Comparison of ENCODE assay signal across 28 mouse cellular contexts in the genomic region with DNA sequence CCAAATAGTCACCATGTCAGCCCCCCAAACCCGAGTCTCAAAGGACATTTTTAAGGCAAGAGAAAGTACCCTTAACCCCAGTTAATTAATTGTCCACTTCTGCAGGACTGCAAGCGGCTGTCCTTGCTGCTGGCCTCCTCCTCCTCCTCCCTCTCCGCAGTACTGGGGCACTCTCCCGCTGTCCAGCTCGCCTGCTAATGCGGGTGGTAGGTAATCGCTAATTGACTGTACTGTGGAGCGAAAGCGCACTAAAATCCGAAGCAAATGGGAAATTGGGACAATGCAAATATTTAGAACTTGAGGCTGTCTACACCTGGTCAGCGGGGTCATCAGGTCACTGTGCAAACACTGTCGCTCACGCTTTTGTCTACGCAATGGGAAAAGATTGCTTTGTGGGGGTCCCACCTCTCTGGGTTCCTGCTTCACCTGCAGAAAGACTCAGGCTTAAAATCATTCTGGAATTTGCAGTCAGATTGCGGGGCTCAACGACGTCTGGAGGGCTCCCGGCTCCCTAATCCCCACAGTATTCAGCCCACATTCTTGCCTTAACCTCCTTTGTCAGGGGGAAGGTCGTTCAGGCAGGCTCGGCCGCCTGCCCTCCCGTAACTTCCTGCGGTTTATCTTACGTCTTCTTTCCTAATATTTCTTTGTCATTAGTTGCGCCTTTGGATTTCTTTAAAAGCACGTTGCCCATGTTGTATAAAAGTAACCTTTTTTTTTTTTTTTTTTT. TPM values are rescaled to one million over a fixed set of nuclear protein-coding genes. Genes with fewer than 3 reads are reported as not detected.
DNase-seq lines count a peak whose midpoint lies in the region; ATAC-seq and TF ChIP-seq lines count a peak whose summit lies in the region.
"Had no signal": no experiment of that assay in that cellular context is flagged by ENCODE, and none has a peak within 500 bp of the region (broad histone marks: within the 10 kb centered on the region; RNA-seq: fewer than 3 reads in every experiment).

No protein-coding gene starts in this region.

- H3K4me2 ChIP-seq in hindbrain, embryonic 12.5 days (replicated peaks) = no peak overlapping the region
- no peak overlapping the region for H3K4me2 ChIP-seq in hindbrain, postnatal 0 days (ENCODE audit: low read depth, low read length)
- H3K4me2 ChIP-seq in midbrain, embryonic 11.5 days = no peak overlapping the region
- no peak overlapping the region for H3K4me2 ChIP-seq in midbrain, embryonic 16.5 days (ENCODE audit: low read length)
- 0 out of 2 replicates have a peak overlapping the region, but pooled peaks have one; percentile 12 for H3K4me2 ChIP-seq in neural tube, embryonic 12.5 days (replicated peaks)
- no peak overlapping the region for H3K4me2 ChIP-seq in kidney, embryonic 14.5 days (replicated peaks; ENCODE audit: low read depth, low read length)
- H3K4me2 ChIP-seq: midbrain, embryonic 13.5 days had no signal

- DNase-seq in embryo, embryonic 10.5 days (ENCODE audit: low spot score) = peak; percentile 40
- no peak for DNase-seq in embryo, embryonic 11 days
- no peak for DNase-seq in hindbrain, postnatal 0 days (ENCODE audit: low spot score)
- no peak for DNase-seq in midbrain, embryonic 11.5 days (ENCODE audit: low spot score, missing footprints)
- DNase-seq: adrenal gland, adult 2 months; cerebellum, postnatal 25 days; gastrocnemius, postnatal 36 days; thymus, adult 18-20 months; thymus, postnatal 36 days had no signal

- WGBS in hindbrain, embryonic 12.5 days = under 1% methylated on average over 26 of the region's 26 CpGs
- 1% methylated on average over 26 of the region's 26 CpGs for WGBS in hindbrain, postnatal 0 days
- WGBS in midbrain, embryonic 11.5 days = 0% methylated on average over 26 of the region's 26 CpGs
- 1% methylated on average over 26 of the region's 26 CpGs for WGBS in midbrain, embryonic 16.5 days
- 1% methylated on average over 26 of the region's 26 CpGs for WGBS in neural tube, embryonic 12.5 days
- 1% methylated on average over 26 of the region's 26 CpGs for WGBS in kidney, embryonic 14.5 days

- peaks cover 98% of the 10 kb centered on the region for H3K27me3 ChIP-seq in hindbrain, embryonic 12.5 days
- H3K27me3 ChIP-seq in hindbrain, postnatal 0 days (ENCODE audit: insufficient read depth, low read length) = peaks cover 86% of the 10 kb centered on the region
- peaks cover 98% of the 10 kb centered on the region for H3K27me3 ChIP-seq in midbrain, embryonic 11.5 days (ENCODE audit: control insufficient read depth, insufficient read depth, low read length)
- peaks cover 59% of the 10 kb centered on the region for H3K27me3 ChIP-seq in midbrain, embryonic 16.5 days (ENCODE audit: control insufficient read depth, insufficient read depth, low read depth, low read length)
- peaks cover 95% of the 10 kb centered on the region for H3K27me3 ChIP-seq in neural tube, embryonic 12.5 days (replicated peaks)
- peaks cover 100% of the 10 kb centered on the region for H3K27me3 ChIP-seq in kidney, embryonic 14.5 days (ENCODE audit: control insufficient read depth, insufficient read depth, low read length)

- no peak for TF ChIP-seq CTCF in hindbrain, postnatal 0 days (IDR thresholded peaks at IDR 0.05; ENCODE audit: low read depth)

- H3K27ac ChIP-seq in hindbrain, embryonic 12.5 days = no peak overlapping the region
- no peak overlapping the region for H3K27ac ChIP-seq in hindbrain, postnatal 0 days
- no peak overlapping the region for H3K27ac ChIP-seq in midbrain, embryonic 11.5 days (ENCODE audit: low read depth, low read length)
- no peak overlapping the region for H3K27ac ChIP-seq in midbrain, embryonic 16.5 days (ENCODE audit: low read length)
- no peak overlapping the region for H3K27ac ChIP-seq in neural tube, embryonic 12.5 days
- H3K27ac ChIP-seq in kidney, embryonic 14.5 days (ENCODE audit: low read depth, low read length) = no peak overlapping the region
- H3K27ac ChIP-seq: forebrain, embryonic 10.5 days; macrophage; midbrain, embryonic 13.5 days had no signal

- H3K9me3 ChIP-seq in hindbrain, embryonic 12.5 days (replicated peaks) = no peaks in the 10 kb centered on the region
- H3K9me3 ChIP-seq in hindbrain, postnatal 0 days (ENCODE audit: low read length) = no peaks in the 10 kb centered on the region
- no peaks in the 10 kb centered on the region for H3K9me3 ChIP-seq in midbrain, embryonic 11.5 days (ENCODE audit: control insufficient read depth, low read length)
- H3K9me3 ChIP-seq in midbrain, embryonic 16.5 days (replicated peaks; ENCODE audit: control insufficient read depth, low read length, poor library complexity, severe bottlenecking) = no peaks in the 10 kb centered on the region
- no peaks in the 10 kb centered on the region for H3K9me3 ChIP-seq in neural tube, embryonic 12.5 days
- H3K9me3 ChIP-seq in kidney, embryonic 14.5 days (ENCODE audit: control insufficient read depth, low read length) = no peaks in the 10 kb centered on the region
- H3K9me3 ChIP-seq: forebrain, embryonic 10.5 days; midbrain, embryonic 13.5 days had no signal

- H3K4me1 ChIP-seq in hindbrain, embryonic 12.5 days = peaks cover 8% of the 10 kb centered on the region
- H3K4me1 ChIP-seq in hindbrain, postnatal 0 days (ENCODE audit: insufficient read depth, low read length) = no peaks in the 10 kb centered on the region; the same call in 1 of the 2 replicates
- peaks cover 9% of the 10 kb centered on the region for H3K4me1 ChIP-seq in midbrain, embryonic 11.5 days (ENCODE audit: control insufficient read depth, insufficient read depth, low read length)
- no peaks in the 10 kb centered on the region; the same call in 1 of the 2 replicates for H3K4me1 ChIP-seq in midbrain, embryonic 16.5 days (ENCODE audit: control insufficient read depth, insufficient read depth, low read length)
- H3K4me1 ChIP-seq in neural tube, embryonic 12.5 days = peaks cover 5% of the 10 kb centered on the region
- peaks cover 3% of the 10 kb centered on the region; the same call in 1 of the 2 replicates for H3K4me1 ChIP-seq in kidney, embryonic 14.5 days (ENCODE audit: control insufficient read depth, insufficient read depth, low read length)

- no peak overlapping the region for H3K9ac ChIP-seq in hindbrain, embryonic 12.5 days
- H3K9ac ChIP-seq in hindbrain, postnatal 0 days (replicated peaks; ENCODE audit: low read length) = no peak overlapping the region
- no peak overlapping the region for H3K9ac ChIP-seq in midbrain, embryonic 11.5 days (ENCODE audit: low read length)
- no peak overlapping the region for H3K9ac ChIP-seq in midbrain, embryonic 16.5 days (ENCODE audit: low read depth, low read length)
- H3K9ac ChIP-seq in neural tube, embryonic 12.5 days = no peak overlapping the region
- no peak overlapping the region for H3K9ac ChIP-seq in kidney, embryonic 14.5 days (ENCODE audit: low read depth, low read length)
- H3K9ac ChIP-seq: midbrain, embryonic 13.5 days had no signal

- no peaks in the 10 kb centered on the region for H3K36me3 ChIP-seq in hindbrain, embryonic 12.5 days
- no peaks in the 10 kb centered on the region for H3K36me3 ChIP-seq in hindbrain, postnatal 0 days (ENCODE audit: insufficient read depth, low read length)
- no peaks in the 10 kb centered on the region for H3K36me3 ChIP-seq in midbrain, embryonic 11.5 days (ENCODE audit: control insufficient read depth, insufficient read depth, low read length)
- no peaks in the 10 kb centered on the region for H3K36me3 ChIP-seq in midbrain, embryonic 16.5 days (ENCODE audit: control insufficient read depth, insufficient read depth, low read length)
- no peaks in the 10 kb centered on the region for H3K36me3 ChIP-seq in neural tube, embryonic 12.5 days
- H3K36me3 ChIP-seq in kidney, embryonic 14.5 days (ENCODE audit: control insufficient read depth, insufficient read depth, low read length) = no peaks in the 10 kb centered on the region
- H3K36me3 ChIP-seq: forebrain, embryonic 10.5 days; midbrain, embryonic 13.5 days had no signal

- peak overlapping the region; percentile 8; the same call in 1 of the 2 replicates for H3K4me3 ChIP-seq in hindbrain, embryonic 12.5 days
- H3K4me3 ChIP-seq in hindbrain, postnatal 0 days (ENCODE audit: low read length) = no peak overlapping the region
- H3K4me3 ChIP-seq in midbrain, embryonic 11.5 days (ENCODE audit: low read depth, low read length) = no peak overlapping the region
- no peak overlapping the region for H3K4me3 ChIP-seq in midbrain, embryonic 16.5 days (ENCODE audit: low read depth, low read length)
- no peak overlapping the region for H3K4me3 ChIP-seq in neural tube, embryonic 12.5 days
- H3K4me3 ChIP-seq in kidney, embryonic 14.5 days (ENCODE audit: low read length) = no peak overlapping the region
- H3K4me3 ChIP-seq: forebrain, embryonic 10.5 days; midbrain, embryonic 13.5 days had no signal

- no peak for ATAC-seq in hindbrain, embryonic 12.5 days (ENCODE audit: low FRiP score)
- ATAC-seq in hindbrain, postnatal 0 days = no peak
- 0 out of 2 replicates have a peak, but pooled peaks have one; percentile 12 for ATAC-seq in midbrain, embryonic 11.5 days (ENCODE audit: low FRiP score)
- ATAC-seq in midbrain, embryonic 16.5 days = no peak
- no peak for ATAC-seq in neural tube, embryonic 12.5 days (ENCODE audit: low FRiP score, low read depth)
- ATAC-seq in kidney, embryonic 14.5 days (ENCODE audit: low FRiP score, low TSS enrichment) = no peak
- ATAC-seq: intestine, postnatal 0 days; lung, postnatal 0 days; midbrain, embryonic 13.5 days had no signal

RNA-seq across cellular contexts. Expression of a gene that starts 15.2 kb away (rescaled TPM):
- polyA plus RNA-seq in hindbrain, embryonic 12.5 days (2016; fragmentation: Nextera tagmentation; extraction: Ambion mirVana) = 8.6 and 9.7 TPM in 2 replicates
- 2.2 and 4.3 TPM in 2 replicates for total RNA-seq in hindbrain, postnatal 0 days (2014; rRNA removed)
- 1.6 and 1.8 TPM in 2 replicates for polyA plus RNA-seq in hindbrain, postnatal 0 days (2015; fragmentation: Nextera tagmentation; extraction: Ambion mirVana)
- polyA plus RNA-seq in midbrain, embryonic 11.5 days (2014; fragmentation: Nextera tagmentation; extraction: Ambion mirVana) = 1.7 and 2.2 TPM in 2 replicates
- polyA plus RNA-seq in midbrain, embryonic 16.5 days (2015; fragmentation: Nextera tagmentation; extraction: Ambion mirVana) = 0.63 and 1.6 TPM in 2 replicates
- polyA plus RNA-seq in neural tube, embryonic 12.5 days (2016; fragmentation: Nextera tagmentation; extraction: Ambion mirVana) = 12.3 and 22.8 TPM in 2 replicates
- polyA plus RNA-seq in kidney, embryonic 14.5 days (2014; fragmentation: Nextera tagmentation; extraction: Ambion mirVana) = 0.08 TPM in 1 of 2 replicates, not detected in the other
- total RNA-seq: gastrocnemius, adult 18-20 months; gastrocnemius, postnatal 36 days; heart, adult 8-10 months; left cerebral cortex, postnatal 14 days; neutrophil, adult 5-6 weeks had no signal
- polyA plus RNA-seq: forebrain, embryonic 10.5 days; heart, postnatal 0 days; kidney, embryonic 16.5 days; limb, embryonic 14.5 days; liver, embryonic 16.5 days; lung, postnatal 0 days; macrophage; small intestine, adult 2 months; stomach, embryonic 16.5 days had no signal
